Mouse (Mus musculus): ENCODE measurements around the gene Dld. TPM values are rescaled to one million over a fixed set of nuclear protein-coding genes. Genes with fewer than 3 reads are reported as not detected.

Dld gene
- polyA plus RNA-seq (2012; rRNA removed) (51.1 and 72.2 TPM in 2 replicates), polyA plus RNA-seq (2014; fragmentation: Nextera tagmentation; extraction: Ambion mirVana) (119 and 121 TPM in 2 replicates)

GRCm38 (mm10) chr12:31350944-31351928, at the start of gene Dld:
Dld (minus strand) TSS chr12:31351453.
- Histone ChIP-seq H3K9me3 (ENCODE audit: control insufficient read depth, low read length) (no peaks in the 10 kb centered on the region), H3K27me3 (ENCODE audit: control insufficient read depth, insufficient read depth, low read length) (no peaks in the 10 kb centered on the region), H3K36me3 (ENCODE audit: control insufficient read depth, insufficient read depth, low read length) (peaks cover 19% of the 10 kb centered on the region), H3K4me2 (replicated peaks; ENCODE audit: low read depth, low read length, severe bottlenecking) (peak within 1 kb of the TSS; percentile 58), H3K9ac (ENCODE audit: low read depth, low read length, severe bottlenecking) (peak within 1 kb of the TSS; percentile 90), H3K4me3 (replicated peaks; ENCODE audit: low read length) (peak within 1 kb of the TSS; percentile 95), H3K4me1 (ENCODE audit: control insufficient read depth, insufficient read depth, low read length) (peaks cover 4% of the 10 kb centered on the region), H3K27ac (replicated peaks; ENCODE audit: low read depth, low read length) (peak within 1 kb of the TSS; percentile 81)
- DNase-seq (ENCODE audit: low spot score) (peak; percentile 94), ATAC-seq (ENCODE audit: low FRiP score, low read depth) (peak; percentile 100)
- 8% methylated on average over 35 of the region's 66 CpGs for WGBS
- peak; percentile 23; the same call in 1 of the 2 replicates for TF ChIP-seq POLR2A (IDR thresholded peaks at IDR 0.05; ENCODE audit: borderline replicate concordance, extremely low read depth, insufficient read depth, insufficient read length)

DNA sequence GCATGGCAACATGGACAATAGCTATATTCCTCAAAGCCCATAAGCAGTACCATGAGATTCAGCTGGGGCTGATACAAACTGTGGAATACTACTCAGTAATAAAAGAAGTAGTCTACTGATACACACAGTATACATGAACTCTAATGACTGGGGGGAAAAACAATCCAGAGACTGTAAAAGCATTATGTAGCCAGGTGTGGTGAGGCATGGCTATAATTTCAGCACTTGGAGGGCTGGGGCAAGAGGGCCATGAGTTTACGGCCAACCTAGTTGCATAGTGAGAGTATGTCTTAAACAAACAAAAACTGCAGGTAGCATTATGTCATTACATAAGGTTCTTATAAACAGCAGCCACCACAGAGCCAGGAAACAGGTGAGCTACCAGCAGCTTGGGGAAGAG, 49.6 kb upstream of the Dld start:
- Histone ChIP-seq H3K4me3 (replicated peaks; ENCODE audit: low read length) (no peak overlapping the region), H3K27ac (replicated peaks; ENCODE audit: low read depth, low read length) (no peak overlapping the region), H3K9me3 (ENCODE audit: control insufficient read depth, low read length) (no peaks in the 10 kb centered on the region)

GRCm38 (mm10) chr12:31397709-31398108, 46.5 kb upstream of the Dld start:
- H3K4me3 ChIP-seq (replicated peaks; ENCODE audit: low read length), result no peak overlapping the region
- DNase-seq (ENCODE audit: low spot score), result no peak
- no peak overlapping the region for H3K4me2 ChIP-seq (replicated peaks; ENCODE audit: low read depth, low read length, severe bottlenecking)
- H3K4me1 ChIP-seq (ENCODE audit: control insufficient read depth, insufficient read depth, low read length), result no peaks in the 10 kb centered on the region
- no peaks in the 10 kb centered on the region for H3K36me3 ChIP-seq (ENCODE audit: control insufficient read depth, insufficient read depth, low read length)
- no peak for TF ChIP-seq POLR2A (IDR thresholded peaks at IDR 0.05; ENCODE audit: borderline replicate concordance, extremely low read depth, insufficient read depth, insufficient read length)
- H3K9ac ChIP-seq (ENCODE audit: low read depth, low read length, severe bottlenecking), result no peak overlapping the region
- WGBS, result 80% methylated on average over 4 of the region's 4 CpGs
- no peak overlapping the region for H3K27ac ChIP-seq (replicated peaks; ENCODE audit: low read depth, low read length)
- no peak for ATAC-seq (ENCODE audit: low FRiP score, low read depth)
- no peaks in the 10 kb centered on the region for H3K27me3 ChIP-seq (ENCODE audit: control insufficient read depth, insufficient read depth, low read length)
- no peaks in the 10 kb centered on the region for H3K9me3 ChIP-seq (ENCODE audit: control insufficient read depth, low read length)

More for the DNA sequence above, 49.6 kb upstream of the Dld start:
- ATAC-seq (ENCODE audit: low FRiP score, low read depth) (no peak), DNase-seq (ENCODE audit: low spot score) (no peak)
- Histone ChIP-seq H3K4me1 (ENCODE audit: control insufficient read depth, insufficient read depth, low read length) (no peaks in the 10 kb centered on the region), H3K9ac (ENCODE audit: low read depth, low read length, severe bottlenecking) (no peak overlapping the region), H3K4me2 (replicated peaks; ENCODE audit: low read depth, low read length, severe bottlenecking) (no peak overlapping the region), H3K27me3 (ENCODE audit: control insufficient read depth, insufficient read depth, low read length) (no peaks in the 10 kb centered on the region), H3K36me3 (ENCODE audit: control insufficient read depth, insufficient read depth, low read length) (no peaks in the 10 kb centered on the region)
- TF ChIP-seq POLR2A (IDR thresholded peaks at IDR 0.05; ENCODE audit: borderline replicate concordance, extremely low read depth, insufficient read depth, insufficient read length), result no peak
- WGBS, result 73% methylated on average over 1 of the region's 1 CpGs

DNA sequence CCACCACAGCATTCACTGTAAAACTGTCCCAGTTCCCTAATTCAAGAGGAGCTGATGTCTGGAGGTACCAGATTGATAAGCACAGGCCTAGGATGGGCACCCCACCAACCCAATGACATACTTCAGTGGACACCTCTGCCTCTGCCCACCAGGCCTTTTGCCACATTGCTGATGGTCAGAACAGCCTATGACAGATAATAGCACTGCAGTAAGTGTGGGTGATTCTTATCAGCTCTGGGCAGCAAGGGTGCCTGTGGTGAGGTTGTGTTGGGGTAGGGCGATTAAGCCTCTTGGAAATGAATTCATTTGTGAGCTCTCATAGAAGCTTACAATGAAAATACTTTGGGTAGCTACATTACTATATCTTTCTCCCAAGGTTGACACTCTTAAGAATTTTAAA, 44.6 kb upstream of the Dld start:
- DNase-seq (ENCODE audit: low spot score), result no peak
- Histone ChIP-seq H3K4me2 (replicated peaks; ENCODE audit: low read depth, low read length, severe bottlenecking) (no peak overlapping the region), H3K27me3 (ENCODE audit: control insufficient read depth, insufficient read depth, low read length) (no peaks in the 10 kb centered on the region), H3K36me3 (ENCODE audit: control insufficient read depth, insufficient read depth, low read length) (no peaks in the 10 kb centered on the region), H3K27ac (replicated peaks; ENCODE audit: low read depth, low read length) (no peak overlapping the region), H3K4me3 (replicated peaks; ENCODE audit: low read length) (no peak overlapping the region), H3K9me3 (ENCODE audit: control insufficient read depth, low read length) (no peaks in the 10 kb centered on the region), H3K4me1 (ENCODE audit: control insufficient read depth, insufficient read depth, low read length) (no peaks in the 10 kb centered on the region), H3K9ac (ENCODE audit: low read depth, low read length, severe bottlenecking) (no peak overlapping the region)
- TF ChIP-seq POLR2A (IDR thresholded peaks at IDR 0.05; ENCODE audit: borderline replicate concordance, extremely low read depth, insufficient read depth, insufficient read length), result no peak
- 94% methylated on average over 1 of the region's 1 CpGs for WGBS
- no peak for ATAC-seq (ENCODE audit: low FRiP score, low read depth)

DNA sequence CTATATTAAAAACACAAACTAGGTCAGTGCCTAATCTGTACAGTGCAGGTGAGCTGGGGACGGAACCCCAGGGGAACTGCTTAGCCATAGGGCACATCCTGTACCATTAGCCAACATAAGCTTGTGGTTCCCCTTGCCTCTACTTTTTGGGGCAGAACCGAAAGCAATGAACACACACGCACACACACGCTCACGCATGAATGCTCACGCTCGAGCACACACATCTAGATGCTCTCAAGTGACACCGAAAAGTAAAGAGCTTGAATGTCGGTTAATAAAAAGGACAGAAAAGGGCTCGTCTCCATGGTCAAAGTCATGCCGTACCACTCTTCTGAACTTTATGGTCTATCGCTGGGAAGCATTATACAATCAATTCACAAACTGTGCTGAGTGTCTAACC, 40.4 kb upstream of the Dld start:
- Histone ChIP-seq H3K27ac (replicated peaks; ENCODE audit: low read depth, low read length) (no peak overlapping the region), H3K36me3 (ENCODE audit: control insufficient read depth, insufficient read depth, low read length) (no peaks in the 10 kb centered on the region), H3K4me1 (ENCODE audit: control insufficient read depth, insufficient read depth, low read length) (no peaks in the 10 kb centered on the region), H3K27me3 (ENCODE audit: control insufficient read depth, insufficient read depth, low read length) (no peaks in the 10 kb centered on the region), H3K9me3 (ENCODE audit: control insufficient read depth, low read length) (no peaks in the 10 kb centered on the region), H3K4me3 (replicated peaks; ENCODE audit: low read length) (no peak overlapping the region), H3K4me2 (replicated peaks; ENCODE audit: low read depth, low read length, severe bottlenecking) (no peak overlapping the region), H3K9ac (ENCODE audit: low read depth, low read length, severe bottlenecking) (no peak overlapping the region)
- TF ChIP-seq POLR2A (IDR thresholded peaks at IDR 0.05; ENCODE audit: borderline replicate concordance, extremely low read depth, insufficient read depth, insufficient read length), result no peak
- WGBS, result 92% methylated on average over 12 of the region's 12 CpGs
- ATAC-seq (ENCODE audit: low FRiP score, low read depth) (no peak), DNase-seq (ENCODE audit: low spot score) (no peak)
